Mouse (Mus musculus): Measurements from ENCODE around the gene Eomes.

- TF ChIP-seq CTCF (IDR thresholded peaks at IDR 0.05; ENCODE audit: low read depth, low read length) (no peak), POLR2A (IDR thresholded peaks at IDR 0.05; ENCODE audit: extremely low read depth, insufficient read depth, low read length) (no peak)
Observed at GRCm38 (mm10) chr9:118486361-118487095, 8.5 kb downstream of the Eomes start.
